Mouse (Mus musculus): ENCODE results near the gene Phc3. TPM values are rescaled to one million over a fixed set of nuclear protein-coding genes. Genes with fewer than 3 reads are reported as not detected.

Phc3 gene
- polyA plus RNA-seq, 1 experiment: not detected

DNA sequence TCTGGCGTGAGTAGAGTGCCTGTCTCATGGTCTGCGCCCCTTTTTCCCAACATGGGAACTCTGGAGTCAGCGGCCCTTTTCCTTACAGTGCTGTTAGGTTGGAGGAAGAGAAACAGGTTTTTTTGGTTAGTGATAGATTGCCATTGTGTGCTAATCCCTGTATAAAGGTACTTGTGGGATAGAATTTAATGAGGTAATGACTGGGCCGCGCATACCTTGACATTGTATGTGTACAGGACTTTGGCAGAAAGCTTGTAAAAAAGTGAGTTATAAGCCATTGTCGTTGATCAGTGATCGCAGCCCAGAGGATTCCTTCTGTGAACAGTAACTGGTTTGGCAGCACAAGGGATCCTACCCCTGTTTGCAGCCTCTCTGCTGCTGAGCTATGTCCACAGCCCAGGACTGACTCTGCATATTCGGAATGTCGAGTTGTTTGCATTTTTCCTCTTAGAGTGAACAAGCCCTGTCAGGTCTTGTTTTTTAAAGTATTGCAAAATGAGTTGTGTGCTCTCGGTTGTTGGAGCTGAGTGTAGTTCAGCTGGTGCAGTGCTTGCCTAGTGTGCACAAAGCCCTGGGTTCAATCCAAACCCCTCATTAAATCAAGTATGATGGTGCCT, 30.3 kb upstream of the Phc3 start:
- 78% methylated on average over 10 of the region's 10 CpGs for WGBS
- no peak overlapping the region for H3K27ac ChIP-seq (ENCODE audit: insufficient read depth, low read depth, low read length)
- H3K4me3 ChIP-seq (ENCODE audit: insufficient read depth, low read depth, low read length): no peak overlapping the region
- peaks cover 7% of the 10 kb centered on the region for H3K4me1 ChIP-seq (ENCODE audit: control insufficient read depth, insufficient read depth, low read length)
- no peak for TF ChIP-seq POLR2A (IDR thresholded peaks at IDR 0.05; ENCODE audit: insufficient read depth, low read depth, low read length)
- TF ChIP-seq CTCF (IDR thresholded peaks at IDR 0.05; ENCODE audit: insufficient read depth, low read depth, low read length): no peak

DNA sequence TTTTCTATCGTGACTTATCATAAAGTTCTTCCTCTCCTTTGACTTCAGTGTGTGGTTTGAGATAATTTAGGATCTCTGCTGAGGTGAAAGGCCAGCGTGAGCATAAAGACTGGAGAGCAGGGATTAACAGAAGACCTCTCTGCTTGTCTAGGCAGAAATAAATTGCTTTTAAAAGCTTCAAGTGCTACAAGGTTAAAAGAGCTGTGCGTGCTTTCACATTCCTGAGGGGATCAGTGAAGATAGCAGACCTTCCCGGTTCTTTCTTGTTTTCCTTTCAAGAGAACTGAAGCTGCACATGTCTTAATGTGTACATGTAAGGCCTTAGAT, 27.4 kb upstream of the Phc3 start:
- no peak for TF ChIP-seq POLR2A (IDR thresholded peaks at IDR 0.05; ENCODE audit: insufficient read depth, low read depth, low read length)
- no peak for TF ChIP-seq CTCF (IDR thresholded peaks at IDR 0.05; ENCODE audit: insufficient read depth, low read depth, low read length)
- Histone ChIP-seq H3K4me3 (ENCODE audit: insufficient read depth, low read depth, low read length) (no peak overlapping the region), H3K4me1 (ENCODE audit: control insufficient read depth, insufficient read depth, low read length) (peaks cover 7% of the 10 kb centered on the region), H3K27ac (ENCODE audit: insufficient read depth, low read depth, low read length) (no peak overlapping the region)
- WGBS: 34% methylated on average over 4 of the region's 4 CpGs

DNA sequence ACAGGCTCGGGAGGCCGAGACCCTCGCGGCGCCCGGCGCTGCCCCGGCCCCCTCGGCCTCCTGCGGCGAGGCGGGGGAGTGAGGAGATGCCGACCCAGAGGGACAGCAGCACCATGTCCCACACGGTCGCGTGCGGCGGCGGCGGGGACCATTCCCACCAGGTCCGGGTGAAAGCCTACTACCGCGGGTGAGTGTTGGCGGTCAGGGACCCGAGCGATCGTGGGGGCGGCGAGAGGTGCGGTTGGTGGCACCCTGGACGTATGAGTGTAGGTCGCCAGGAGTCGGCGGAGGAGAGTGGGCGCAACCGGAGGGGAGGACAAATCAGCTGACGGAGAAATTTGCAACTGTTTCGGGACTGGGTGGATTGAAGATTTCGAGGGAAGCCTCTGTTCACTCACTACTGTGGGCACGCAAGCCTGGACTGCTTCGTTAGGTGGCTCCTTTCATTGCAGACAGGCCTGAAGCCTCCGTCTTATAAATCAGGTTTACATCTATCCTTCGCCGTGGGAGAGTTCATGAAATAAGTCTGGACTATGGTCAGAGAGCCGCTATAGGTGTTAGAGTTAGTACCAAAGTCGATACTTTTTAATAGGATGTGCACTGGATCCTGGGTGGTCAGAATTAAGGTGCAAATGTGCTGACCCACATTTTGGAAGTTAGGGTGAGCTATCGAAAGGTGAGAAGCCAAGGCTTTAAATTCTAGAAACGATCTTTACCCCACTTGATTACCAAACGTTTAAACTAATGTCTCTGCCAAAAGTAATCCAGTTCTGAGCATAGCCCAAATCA, 26.9 kb upstream of the Phc3 start:
- Histone ChIP-seq H3K4me3 (ENCODE audit: insufficient read depth, low read depth, low read length) (peak overlapping the region; percentile 81), H3K4me1 (ENCODE audit: control insufficient read depth, insufficient read depth, low read length) (peaks cover 7% of the 10 kb centered on the region), H3K27ac (ENCODE audit: insufficient read depth, low read depth, low read length) (peak overlapping the region; percentile 7; the same call in 1 of the 2 replicates)
- WGBS: 1% methylated on average over 49 of the region's 49 CpGs
- no peak for TF ChIP-seq POLR2A (IDR thresholded peaks at IDR 0.05; ENCODE audit: insufficient read depth, low read depth, low read length)
- TF ChIP-seq CTCF (IDR thresholded peaks at IDR 0.05; ENCODE audit: insufficient read depth, low read depth, low read length): no peak

DNA sequence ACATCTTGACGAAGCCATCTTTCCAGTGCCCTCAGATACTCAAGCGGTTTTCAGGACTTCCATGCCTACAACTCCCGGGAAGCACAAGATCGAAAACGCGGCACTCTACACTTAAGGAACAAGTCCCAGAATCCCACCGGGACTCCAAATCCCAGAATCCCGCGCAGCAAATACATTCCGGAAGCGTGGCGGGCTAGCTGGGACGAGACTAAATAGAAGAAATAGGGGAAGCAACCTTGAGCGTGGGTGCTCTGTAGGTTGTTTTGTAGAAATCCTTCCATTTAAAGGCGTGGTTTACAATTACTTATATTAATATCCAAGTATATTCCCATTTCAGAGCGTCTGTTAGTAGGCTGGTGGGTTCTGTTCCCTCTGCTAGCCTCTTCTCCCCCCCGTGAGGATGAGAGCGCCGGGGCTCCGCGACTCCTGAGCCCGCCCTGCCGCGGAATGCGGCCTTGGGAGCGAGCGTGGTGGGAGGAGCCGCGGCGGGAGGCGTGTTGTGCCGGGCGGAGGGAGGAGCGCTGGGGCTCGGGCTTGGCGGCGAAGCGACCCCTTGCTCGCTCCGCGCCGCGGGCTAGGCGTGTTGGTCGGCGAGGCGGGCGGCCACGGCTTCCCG, 26.2 kb upstream of the Phc3 start, which contains the start of gene Prkci:
TSS of gene Prkci (plus strand) at position 465 of the 616 bp plus-strand sequence.
- Histone ChIP-seq H3K4me3 (ENCODE audit: insufficient read depth, low read depth, low read length) (peak within 1 kb of the TSS; percentile 81), H3K27ac (ENCODE audit: insufficient read depth, low read depth, low read length) (peak within 1 kb of the TSS; percentile 87; the same call in 1 of the 2 replicates), H3K4me1 (ENCODE audit: control insufficient read depth, insufficient read depth, low read length) (peaks cover 7% of the 10 kb centered on the region)
- 1% methylated on average over 50 of the region's 50 CpGs for WGBS
- TF ChIP-seq POLR2A (IDR thresholded peaks at IDR 0.05; ENCODE audit: insufficient read depth, low read depth, low read length) (peak; percentile 45), CTCF (IDR thresholded peaks at IDR 0.05; ENCODE audit: insufficient read depth, low read depth, low read length) (no peak)

DNA sequence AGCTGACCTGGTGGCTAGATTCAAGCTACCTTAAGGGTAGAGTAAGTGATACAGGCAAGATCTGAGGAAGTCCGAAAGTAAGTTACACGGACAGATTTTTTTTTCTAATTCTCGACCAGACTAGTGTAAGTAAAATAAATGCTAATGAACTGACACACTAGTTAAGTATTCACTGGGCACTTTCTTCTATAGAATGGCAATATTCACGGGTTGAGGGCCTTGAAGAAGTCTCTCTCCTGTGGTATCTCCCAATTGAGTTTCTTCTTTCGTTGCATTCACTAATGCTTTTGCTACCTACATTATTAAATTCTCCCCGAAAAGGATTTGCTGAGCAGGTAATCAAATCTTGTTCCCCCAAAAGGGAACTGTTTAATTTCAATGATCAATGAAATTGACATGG, 25.6 kb upstream of the Phc3 start:
- Histone ChIP-seq H3K27ac (ENCODE audit: insufficient read depth, low read depth, low read length) (no peak overlapping the region), H3K4me3 (ENCODE audit: insufficient read depth, low read depth, low read length) (no peak overlapping the region), H3K4me1 (ENCODE audit: control insufficient read depth, insufficient read depth, low read length) (peaks cover 4% of the 10 kb centered on the region)
- no peak for TF ChIP-seq CTCF (IDR thresholded peaks at IDR 0.05; ENCODE audit: insufficient read depth, low read depth, low read length)
- TF ChIP-seq POLR2A (IDR thresholded peaks at IDR 0.05; ENCODE audit: insufficient read depth, low read depth, low read length): no peak
- WGBS: 14% methylated on average over 6 of the region's 6 CpGs

DNA sequence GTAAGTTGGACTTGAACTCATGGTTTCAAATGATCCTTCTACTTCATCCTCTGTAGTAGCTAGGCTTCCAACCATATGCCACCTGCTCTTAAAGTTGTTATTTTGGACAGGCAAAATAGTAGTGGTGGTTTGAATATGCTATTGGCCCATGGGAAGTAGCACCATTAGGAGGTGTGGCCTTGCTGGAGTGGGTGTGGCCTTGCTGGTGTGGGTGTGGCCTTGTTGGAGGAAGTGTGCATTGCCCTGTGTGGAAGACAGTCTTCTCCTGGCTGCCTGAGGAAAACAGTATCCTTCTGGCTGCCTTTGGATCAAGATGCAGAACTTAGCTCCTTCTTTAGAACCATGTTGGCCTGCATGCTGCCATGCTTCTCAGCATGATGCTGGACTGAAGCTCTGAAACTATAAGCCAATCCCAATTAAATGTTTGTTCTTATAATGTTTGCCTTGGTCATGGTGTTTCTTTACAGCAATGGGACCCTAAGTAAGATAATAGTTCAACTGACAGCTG, 23.9 kb upstream of the Phc3 start:
- H3K4me3 ChIP-seq (ENCODE audit: insufficient read depth, low read depth, low read length): no peak overlapping the region
- no peak overlapping the region for H3K27ac ChIP-seq (ENCODE audit: insufficient read depth, low read depth, low read length)
- TF ChIP-seq POLR2A (IDR thresholded peaks at IDR 0.05; ENCODE audit: insufficient read depth, low read depth, low read length) (no peak), CTCF (IDR thresholded peaks at IDR 0.05; ENCODE audit: insufficient read depth, low read depth, low read length) (no peak)
- peaks cover 1% of the 10 kb centered on the region for H3K4me1 ChIP-seq (ENCODE audit: control insufficient read depth, insufficient read depth, low read length)

DNA sequence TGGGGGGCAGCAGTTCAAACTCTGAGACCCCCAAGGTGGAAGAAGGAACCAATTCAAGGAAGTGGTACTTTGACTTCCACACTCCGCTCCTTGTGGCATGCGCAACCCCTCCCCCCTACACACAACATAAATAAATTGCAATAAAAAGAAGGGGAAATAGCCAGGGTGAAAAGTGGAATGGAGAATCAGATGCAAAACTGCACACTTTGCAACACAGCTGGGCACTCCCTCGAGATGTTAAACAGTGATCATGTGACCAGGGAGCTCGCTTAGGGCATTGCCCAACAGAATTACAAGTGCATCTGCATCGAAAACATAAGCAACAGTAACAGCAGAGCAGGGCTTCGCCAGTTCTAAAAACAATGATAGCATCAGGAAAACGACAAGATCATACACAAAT, 22.9 kb upstream of the Phc3 start:
- 77% methylated on average over 7 of the region's 7 CpGs for WGBS
- Histone ChIP-seq H3K27ac (ENCODE audit: insufficient read depth, low read depth, low read length) (no peak overlapping the region), H3K4me3 (ENCODE audit: insufficient read depth, low read depth, low read length) (no peak overlapping the region), H3K4me1 (ENCODE audit: control insufficient read depth, insufficient read depth, low read length) (peaks cover 4% of the 10 kb centered on the region)
- TF ChIP-seq CTCF (IDR thresholded peaks at IDR 0.05; ENCODE audit: insufficient read depth, low read depth, low read length): no peak
- TF ChIP-seq POLR2A (IDR thresholded peaks at IDR 0.05; ENCODE audit: insufficient read depth, low read depth, low read length): no peak

DNA sequence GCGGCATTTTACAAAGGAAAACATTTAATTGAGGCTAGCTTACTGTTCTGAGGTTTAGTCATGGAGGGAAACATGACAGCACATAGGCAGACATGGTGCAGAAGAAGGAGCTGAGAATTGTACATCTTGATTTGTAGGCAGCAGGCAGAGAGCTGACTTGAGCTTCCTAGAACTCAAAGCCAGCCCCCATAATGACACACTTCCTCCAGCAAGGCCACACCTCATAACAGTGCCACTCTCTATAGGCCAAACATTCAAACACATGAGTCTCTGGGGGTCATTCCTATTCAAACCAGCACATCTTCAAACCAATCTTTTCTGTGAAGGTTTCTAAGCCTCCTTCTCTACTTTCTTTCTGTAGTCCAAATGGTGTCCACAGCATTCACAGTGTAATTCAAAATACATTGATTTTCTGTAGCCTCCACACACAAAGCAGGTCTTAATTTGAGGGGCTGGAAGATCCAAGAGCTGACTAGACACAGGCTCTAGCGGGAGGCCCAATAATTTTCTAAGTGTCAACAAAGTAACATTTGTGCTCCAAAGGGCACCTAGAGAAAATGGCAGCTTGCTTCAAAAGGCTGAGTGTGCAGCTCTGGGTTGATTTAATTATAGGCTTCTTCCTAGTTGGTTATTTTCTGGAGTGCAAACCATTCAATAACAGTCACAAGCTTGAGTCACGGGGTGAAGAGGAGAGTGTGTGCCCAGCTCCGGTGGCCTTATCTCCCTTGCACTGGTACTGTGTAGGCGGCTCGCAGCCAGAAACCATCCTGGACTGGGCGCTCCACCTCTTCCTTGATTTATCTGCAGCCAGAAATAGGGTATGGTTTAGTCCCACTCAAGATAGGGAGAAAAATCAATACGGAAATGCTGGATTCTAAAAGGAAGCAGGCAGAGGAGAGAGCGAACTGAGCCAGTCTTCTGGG, 18.4 kb upstream of the Phc3 start:
- TF ChIP-seq CTCF (IDR thresholded peaks at IDR 0.05; ENCODE audit: insufficient read depth, low read depth, low read length) (no peak), POLR2A (IDR thresholded peaks at IDR 0.05; ENCODE audit: insufficient read depth, low read depth, low read length) (no peak)
- peaks cover 4% of the 10 kb centered on the region for H3K4me1 ChIP-seq (ENCODE audit: control insufficient read depth, insufficient read depth, low read length)
- 43% methylated on average over 9 of the region's 9 CpGs for WGBS
- peak overlapping the region; percentile 48; the same call in 1 of the 2 replicates for H3K27ac ChIP-seq (ENCODE audit: insufficient read depth, low read depth, low read length)
- H3K4me3 ChIP-seq (ENCODE audit: insufficient read depth, low read depth, low read length): no peak overlapping the region
